Mouse (Mus musculus) MEL (cell line): ENCODE measurements around the gene Nepro. TPM values are rescaled to one million over a fixed set of nuclear protein-coding genes. Genes with fewer than 3 reads are reported as not detected.
A peak's percentile ranks its signal among the peaks of the same experiment; 100 is the strongest.

Experiments
- DNase-seq: peaks from one replicate; pipeline ENCODE4 v3.0.0; 2011; ENCODE audit warnings: low read depth, low spot score
- H3K27ac ChIP-seq: 2 replicates; pipeline ENCODE4 v1.5.1; 2012; ENCODE audit warnings: low read depth, mild to moderate bottlenecking, control low read depth, low read length, moderate library complexity; ENCODE audit not compliant: control insufficient read depth
- H3K27me3 ChIP-seq, 2 experiments: fragments of 150-350 bp in 1 of 2; sonication (generic) in 1 of 2; 2 replicates each; pipeline ENCODE4 v1.6.1; 2012; ENCODE audit warnings: low read length in 2 of 2, mild to moderate bottlenecking in 2 of 2, improper control_type of control experiment in 1 of 2, moderate library complexity in 1 of 2; ENCODE audit not compliant: insufficient read depth in 2 of 2, control insufficient read depth in 1 of 2
- H3K36me3 ChIP-seq, 2 experiments: 2 replicates each; pipeline ENCODE4 v1.6.1; 2012 to 2014; ENCODE audit warnings: low read length in 2 of 2, improper control_type of control experiment in 1 of 2, inconsistent platforms in 1 of 2, mild to moderate bottlenecking in 1 of 2; ENCODE audit not compliant: insufficient read depth in 2 of 2, control insufficient read depth in 1 of 2
- H3K4me1 ChIP-seq, 2 experiments: fragments of 150-350 bp in 1 of 2; sonication (generic) in 1 of 2; 2 replicates each; pipeline ENCODE4 v1.6.1; 2012; ENCODE audit warnings: low read length in 2 of 2, improper control_type of control experiment in 1 of 2, mild to moderate bottlenecking in 1 of 2; ENCODE audit not compliant: insufficient read depth in 2 of 2, control insufficient read depth in 1 of 2
- H3K4me3 ChIP-seq, 2 experiments: fragments of 150-350 bp in 1 of 2; sonication (generic) in 1 of 2; 2 replicates each; pipeline ENCODE4 v1.5.1; 2012; ENCODE audit warnings: low read depth in 2 of 2, low read length in 2 of 2, mild to moderate bottlenecking in 2 of 2, moderate library complexity in 2 of 2, control low read depth in 1 of 2, improper control_type of control experiment in 1 of 2; ENCODE audit not compliant: control insufficient read depth in 1 of 2, insufficient read depth in 1 of 2
- H3K79me2 ChIP-seq: 2 replicates; pipeline ENCODE4 v1.6.1; 2012; ENCODE audit warnings: mild to moderate bottlenecking, low read length, moderate library complexity; ENCODE audit not compliant: control insufficient read depth, poor library complexity, insufficient read depth
- H3K9ac ChIP-seq: 2 replicates; pipeline ENCODE4 v1.6.1; 2012; ENCODE audit warnings: low read depth, mild to moderate bottlenecking, control low read depth, low read length, moderate library complexity; ENCODE audit not compliant: control insufficient read depth, poor library complexity, severe bottlenecking
- H3K9me3 ChIP-seq: fragments of 150-350 bp; sonication (generic); replicated peaks from 2 replicates; pipeline ENCODE4 v1.6.1; 2012; ENCODE audit warnings: mild to moderate bottlenecking, low read length, improper control_type of control experiment, moderate library complexity; ENCODE audit not compliant: insufficient read depth
- CTCF ChIP-seq, 3 experiments: IDR thresholded peaks in 2 of 3; conservative IDR thresholded peaks in 1 of 3; 2 replicates each; pipeline ENCODE4 v1.5.1; 2011 to 2012; ENCODE audit warnings: low read length in 3 of 3, low read depth in 2 of 3, mild to moderate bottlenecking in 2 of 3, improper control_type of control experiment in 1 of 3, inconsistent platforms in 1 of 3, mixed read lengths in 1 of 3, moderate library complexity in 1 of 3; ENCODE audit not compliant: control insufficient read depth in 1 of 3, insufficient read depth in 1 of 3, poor library complexity in 1 of 3, severe bottlenecking in 1 of 3
- ELF1 ChIP-seq: IDR thresholded peaks from 2 replicates; pipeline ENCODE4 v1.6.1; 2014; ENCODE audit warnings: low read depth, mild to moderate bottlenecking, inconsistent platforms, low read length, improper control_type of control experiment, moderate library complexity
- EP300 ChIP-seq, 2 experiments: IDR thresholded peaks; 2 replicates each; pipeline ENCODE4 v1.6.1; 2011; ENCODE audit warnings: improper control_type of control experiment in 2 of 2, low read length in 2 of 2, low read depth in 1 of 2, mild to moderate bottlenecking in 1 of 2
- ETS1 ChIP-seq: IDR thresholded peaks from 2 replicates; pipeline ENCODE4 v1.6.1; 2012; ENCODE audit warnings: low read depth, mild to moderate bottlenecking, inconsistent platforms, low read length, improper control_type of control experiment, moderate library complexity
- GABPA ChIP-seq: IDR thresholded peaks from 2 replicates; pipeline ENCODE4 v1.6.1; 2012; ENCODE audit warnings: low read depth, mild to moderate bottlenecking, inconsistent platforms, low read length, improper control_type of control experiment, moderate library complexity
- GATA1 ChIP-seq: IDR thresholded peaks from 2 replicates; pipeline ENCODE4 v1.6.1; 2011; ENCODE audit warnings: low read depth, low read length, improper control_type of control experiment
- JUND ChIP-seq: IDR thresholded peaks from 2 replicates; pipeline ENCODE4 v1.6.1; 2011; ENCODE audit warnings: low read depth, mild to moderate bottlenecking, improper control_type of control experiment, low read length
- MAFK ChIP-seq: IDR thresholded peaks from 2 replicates; pipeline ENCODE4 v1.6.1; 2011; ENCODE audit warnings: low read depth, mild to moderate bottlenecking, low read length, improper control_type of control experiment, borderline replicate concordance
- MAX ChIP-seq: IDR thresholded peaks from 2 replicates; pipeline ENCODE4 v1.6.1; 2011; ENCODE audit warnings: low read length, improper control_type of control experiment
- MAZ ChIP-seq: IDR thresholded peaks from 2 replicates; pipeline ENCODE4 v1.6.1; 2012; ENCODE audit warnings: low read depth, mild to moderate bottlenecking, inconsistent platforms, low read length, improper control_type of control experiment
- MEF2A ChIP-seq: IDR thresholded peaks from 2 replicates; pipeline ENCODE4 v1.6.1; 2014; ENCODE audit warnings: low read depth, mild to moderate bottlenecking, inconsistent platforms, low read length, improper control_type of control experiment; ENCODE audit not compliant: poor library complexity, insufficient replicate concordance, severe bottlenecking; ENCODE audit errors: extremely low read depth
- MYB ChIP-seq: IDR thresholded peaks from 2 replicates; pipeline ENCODE4 v1.6.1; 2011; ENCODE audit warnings: mild to moderate bottlenecking, low read depth, low read length, improper control_type of control experiment
- MYC ChIP-seq: IDR thresholded peaks from 2 replicates; pipeline ENCODE4 v1.6.1; 2011; ENCODE audit warnings: low read depth, mild to moderate bottlenecking, low read length, improper control_type of control experiment, moderate library complexity
- POLR2AphosphoS2 ChIP-seq: IDR thresholded peaks from 2 replicates; pipeline ENCODE4 v1.6.1; 2011; ENCODE audit warnings: low read length, improper control_type of control experiment
- POLR2AphosphoS5 ChIP-seq: IDR thresholded peaks from 2 replicates; pipeline ENCODE4 v1.6.1; 2012; ENCODE audit warnings: low read depth, borderline replicate concordance, mild to moderate bottlenecking, inconsistent platforms, low read length, moderate library complexity, mixed read lengths
- RAD21 ChIP-seq: IDR thresholded peaks from 2 replicates; pipeline ENCODE4 v1.6.1; 2011; ENCODE audit warnings: mild to moderate bottlenecking, low read depth, low read length, improper control_type of control experiment
- RCOR1 ChIP-seq: IDR thresholded peaks from 2 replicates; pipeline ENCODE4 v1.6.1; 2012; ENCODE audit warnings: low read depth, mild to moderate bottlenecking, inconsistent platforms, low read length, improper control_type of control experiment
- SIN3A ChIP-seq: IDR thresholded peaks from 2 replicates; pipeline ENCODE4 v1.6.1; 2012; ENCODE audit warnings: low read length, improper control_type of control experiment, inconsistent platforms
- TAL1 ChIP-seq: IDR thresholded peaks from 2 replicates; pipeline ENCODE4 v1.6.1; 2012; ENCODE audit warnings: mild to moderate bottlenecking, inconsistent platforms, low read length, moderate library complexity, mixed read lengths
- TCF12 ChIP-seq: IDR thresholded peaks from 2 replicates; pipeline ENCODE4 v1.6.1; 2014; ENCODE audit warnings: low read depth, mild to moderate bottlenecking, inconsistent platforms, low read length, improper control_type of control experiment, moderate library complexity
- USF1 ChIP-seq: IDR thresholded peaks from 2 replicates; pipeline ENCODE4 v1.6.1; 2014; ENCODE audit warnings: low read depth, mild to moderate bottlenecking, inconsistent platforms, low read length, improper control_type of control experiment, moderate library complexity
- USF2 ChIP-seq, 2 experiments: IDR thresholded peaks; 2 replicates each; pipeline ENCODE4 v1.6.1; 2011 to 2012; ENCODE audit warnings: improper control_type of control experiment in 2 of 2, low read length in 2 of 2, borderline replicate concordance in 1 of 2, inconsistent platforms in 1 of 2, low read depth in 1 of 2, mild to moderate bottlenecking in 1 of 2; ENCODE audit not compliant: insufficient read depth in 1 of 2
- ZC3H11A ChIP-seq: IDR thresholded peaks from 2 replicates; pipeline ENCODE4 v1.6.1; 2012; ENCODE audit warnings: low read depth, mild to moderate bottlenecking, inconsistent platforms, low read length, improper control_type of control experiment
- ZKSCAN1 ChIP-seq: IDR thresholded peaks from 2 replicates; pipeline ENCODE4 v1.6.1; 2012; ENCODE audit warnings: low read depth, mild to moderate bottlenecking, inconsistent platforms, low read length, improper control_type of control experiment, moderate library complexity
- polyA plus RNA-seq, 2 experiments: library from polyadenylated mRNA; stranded (reverse) in 1 of 2; unstranded in 1 of 2; fragments of >175 nt in 1 of 2; fragments of >200 nt in 1 of 2; gene quantifications; 2 replicates each; pipeline versions ENCODE4 v1.2.1 to v1.2.4; 2012; ENCODE audit warnings: low replicate concordance in 2 of 2, low read depth in 1 of 2; ENCODE audit not compliant: insufficient read length in 2 of 2, insufficient read depth in 1 of 2, missing spikeins in 1 of 2
- total RNA-seq: library from RNA; depleted of rRNA; stranded (reverse); fragments of 300-350 nt; gene quantifications from 2 replicates; pipeline ENCODE4 v1.2.3, GENCODE M21; 2012

Nepro gene
- total and polyA plus RNA-seq, 3 experiments: 8.8 to 20.8 TPM; not detected in 1

DNA sequence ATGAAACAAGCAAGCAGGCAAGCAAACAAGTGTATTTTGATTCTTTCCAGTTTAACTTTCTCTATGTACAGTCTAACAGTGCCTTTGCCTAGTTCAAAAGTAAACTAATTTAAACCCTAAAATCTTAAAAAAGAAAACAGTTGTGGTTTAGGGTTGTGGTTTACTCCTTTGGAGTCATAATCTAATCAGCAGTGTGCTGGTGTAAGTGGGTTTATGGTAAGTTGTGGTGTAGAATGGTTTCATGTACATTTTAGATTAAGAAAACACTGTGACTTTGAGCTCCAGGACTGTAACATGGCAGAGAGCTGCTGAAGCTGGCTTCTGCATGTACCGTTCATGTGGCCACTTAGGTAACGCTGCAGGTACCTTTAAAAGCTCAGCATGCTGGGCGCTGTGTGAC, 3.4 kb downstream of the Nepro start:
- Histone ChIP-seq H3K27me3 (no peaks in the 10 kb centered on the region), H3K9me3 (no peaks in the 10 kb centered on the region), H3K79me2 (peaks cover 18% of the 10 kb centered on the region), H3K9ac (no peak overlapping the region), H3K4me1 (peaks cover 2 to 10% of the 10 kb centered on the region in 2 experiments; a peak in 3 of 4 replicates), H3K36me3 (peaks cover 4 to 36% of the 10 kb centered on the region in 2 experiments), H3K27ac (no peak overlapping the region), H3K4me3 (no peak overlapping the region)
- TF ChIP-seq MAX: no peak
- peak; percentile 74 to 85; a peak in 3 of 4 replicates for TF ChIP-seq EP300 (IDR thresholded peaks at IDR 0.05; ENCODE audit: low read depth in 1 of 2, low read length in 2 of 2)
- TF ChIP-seq GABPA: no peak
- no peak for TF ChIP-seq POLR2AphosphoS5
- peak; percentile 59; the same call in 1 of the 2 replicates for TF ChIP-seq MAFK
- TF ChIP-seq CTCF (IDR thresholded peaks at IDR 0.05 in 2 of 3, conservative IDR thresholded peaks at IDR 0.05 in 1 of 3; ENCODE audit: control insufficient read depth in 1 of 3, insufficient read depth in 1 of 3, low read depth in 2 of 3, low read length in 3 of 3, poor library complexity in 1 of 3, severe bottlenecking in 1 of 3): no peak
- TF ChIP-seq ETS1: 0 out of 2 replicates have a peak, but pooled peaks have one; percentile 45
- TF ChIP-seq MYB: no peak
- no peak for TF ChIP-seq MEF2A
- TF ChIP-seq MAZ: no peak
- no peak for TF ChIP-seq RAD21
- TF ChIP-seq ELF1: no peak
- peak; percentile 89 for TF ChIP-seq GATA1
- TF ChIP-seq USF2 (IDR thresholded peaks at IDR 0.05; ENCODE audit: borderline replicate concordance in 1 of 2, insufficient read depth in 1 of 2, low read depth in 1 of 2, low read length in 2 of 2): no peak
- TF ChIP-seq SIN3A: 0 out of 2 replicates have a peak, but pooled peaks have one; percentile 24
- TF ChIP-seq TCF12: peak; percentile 80
- TF ChIP-seq USF1: no peak
- no peak for TF ChIP-seq POLR2AphosphoS2
- no peak for TF ChIP-seq MYC
- no peak for TF ChIP-seq ZKSCAN1
- TF ChIP-seq JUND: no peak
- peak; percentile 99 for TF ChIP-seq RCOR1
- peak; percentile 82 for TF ChIP-seq TAL1
- TF ChIP-seq ZC3H11A: no peak
- DNase-seq: peak; percentile 60
